Mouse (Mus musculus): Measurements from ENCODE around the gene Dph7. TPM values are rescaled to one million over a fixed set of nuclear protein-coding genes. Genes with fewer than 3 reads are reported as not detected.

Gene Dph7
- polyA plus RNA-seq, 1 experiment from 2014 or later: 32.3 TPM

DNA sequence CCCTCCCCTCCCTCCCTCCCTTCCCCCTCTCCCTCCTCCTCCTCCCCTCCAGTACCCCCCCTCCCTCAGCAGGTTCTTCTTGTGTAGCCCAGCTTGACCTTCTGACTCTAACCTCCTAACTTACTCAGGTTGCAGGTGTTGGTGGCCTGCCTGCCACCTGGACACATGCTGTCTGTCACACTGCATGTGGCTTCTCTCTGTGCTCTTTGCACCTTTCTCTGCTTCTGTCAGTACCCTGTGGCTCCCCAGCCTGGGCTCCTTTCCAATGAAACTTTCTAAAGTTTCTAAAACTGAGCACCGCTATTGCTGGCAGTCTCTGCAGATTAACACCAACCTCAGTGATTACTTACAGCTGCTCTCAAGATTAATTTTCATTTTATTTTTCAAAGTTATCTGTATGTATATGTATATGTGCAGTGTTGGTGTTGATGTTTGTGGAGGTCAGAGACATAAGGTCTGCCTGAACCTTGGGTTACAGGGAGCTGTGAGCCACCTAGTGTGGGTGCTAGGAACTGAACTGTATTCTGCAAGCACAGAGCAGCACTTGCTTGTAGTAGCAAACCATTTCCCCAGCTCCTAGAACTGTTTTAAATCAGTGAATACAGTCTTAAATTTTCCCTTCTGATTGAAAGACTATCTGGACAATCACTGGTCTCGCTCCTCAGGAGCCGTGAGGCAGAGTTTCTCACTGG, 38.5 kb downstream of the Dph7 start:
- no peak overlapping the region for H3K4me2 ChIP-seq (replicated peaks; ENCODE audit: low read depth, low read length)
- ATAC-seq (ENCODE audit: low FRiP score, low TSS enrichment): no peak
- no peak overlapping the region for H3K9ac ChIP-seq (replicated peaks; ENCODE audit: low read length)
- no peaks in the 10 kb centered on the region for H3K36me3 ChIP-seq (ENCODE audit: insufficient read depth, low read length)
- no peak overlapping the region for H3K27ac ChIP-seq (ENCODE audit: low read length)
- 76% methylated on average over 3 of the region's 3 CpGs for WGBS
- H3K9me3 ChIP-seq (ENCODE audit: low read length): no peaks in the 10 kb centered on the region
- H3K27me3 ChIP-seq (ENCODE audit: insufficient read depth, low read length): no peaks in the 10 kb centered on the region
- no peak overlapping the region for H3K4me3 ChIP-seq (ENCODE audit: low read length)
- H3K4me1 ChIP-seq (ENCODE audit: insufficient read depth, low read length): no peaks in the 10 kb centered on the region

DNA sequence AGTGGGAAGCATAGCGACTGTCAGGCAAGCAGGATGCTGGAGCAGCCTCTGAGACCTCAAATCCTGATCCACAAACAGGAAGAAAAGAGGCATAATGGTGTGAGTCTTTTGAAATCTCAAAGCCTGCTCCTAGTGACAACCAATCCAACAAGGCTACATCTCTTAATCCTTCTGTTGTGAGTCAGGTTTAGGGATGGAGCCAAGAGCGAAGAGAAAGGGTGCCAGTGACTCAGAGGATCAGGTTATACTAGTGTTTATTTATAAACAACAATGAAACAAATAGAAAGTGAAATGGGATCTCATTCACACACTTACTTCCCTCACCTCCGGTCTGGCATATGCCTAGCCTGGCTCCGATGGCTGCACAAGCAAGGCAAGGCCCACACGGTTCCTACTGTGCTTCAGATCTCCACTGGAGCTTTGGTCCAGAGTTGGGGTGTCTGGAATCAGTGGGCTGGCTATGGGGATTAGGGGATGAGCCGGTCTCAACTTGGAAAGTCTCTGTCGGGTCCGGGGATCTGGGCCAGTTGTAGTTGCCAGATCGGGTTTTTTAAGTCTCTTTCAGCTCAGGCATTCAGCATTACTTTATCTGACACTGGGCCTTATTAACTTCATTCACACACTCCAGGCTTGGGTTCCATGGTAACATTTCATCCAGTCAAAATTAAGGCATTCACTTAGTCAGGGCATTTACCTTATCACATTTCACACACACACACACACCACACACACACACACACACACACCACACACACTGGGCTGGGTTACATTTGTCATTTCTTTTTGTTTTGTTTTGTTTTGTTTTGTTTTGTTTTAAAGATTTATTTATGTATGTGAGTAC, 42.0 kb downstream of the Dph7 start:
- Histone ChIP-seq H3K4me2 (replicated peaks; ENCODE audit: low read depth, low read length) (no peak overlapping the region), H3K36me3 (ENCODE audit: insufficient read depth, low read length) (no peaks in the 10 kb centered on the region), H3K9me3 (ENCODE audit: low read length) (no peaks in the 10 kb centered on the region), H3K27me3 (ENCODE audit: insufficient read depth, low read length) (no peaks in the 10 kb centered on the region), H3K27ac (ENCODE audit: low read length) (no peak overlapping the region), H3K4me3 (ENCODE audit: low read length) (no peak overlapping the region), H3K9ac (replicated peaks; ENCODE audit: low read length) (no peak overlapping the region), H3K4me1 (ENCODE audit: insufficient read depth, low read length) (no peaks in the 10 kb centered on the region)
- no peak for ATAC-seq (ENCODE audit: low FRiP score, low TSS enrichment)
- WGBS: 83% methylated on average over 9 of the region's 9 CpGs

GRCm38 (mm10) chr2:25006767-25007166, 44.6 kb downstream of the Dph7 start:
- 86% methylated on average over 1 of the region's 1 CpGs for WGBS
- Histone ChIP-seq H3K9ac (replicated peaks; ENCODE audit: low read length) (no peak overlapping the region), H3K4me2 (replicated peaks; ENCODE audit: low read depth, low read length) (no peak overlapping the region), H3K9me3 (ENCODE audit: low read length) (no peaks in the 10 kb centered on the region), H3K27me3 (ENCODE audit: insufficient read depth, low read length) (no peaks in the 10 kb centered on the region), H3K4me3 (ENCODE audit: low read length) (no peak overlapping the region), H3K4me1 (ENCODE audit: insufficient read depth, low read length) (no peaks in the 10 kb centered on the region), H3K27ac (ENCODE audit: low read length) (no peak overlapping the region), H3K36me3 (ENCODE audit: insufficient read depth, low read length) (no peaks in the 10 kb centered on the region)
- no peak for ATAC-seq (ENCODE audit: low FRiP score, low TSS enrichment)

DNA sequence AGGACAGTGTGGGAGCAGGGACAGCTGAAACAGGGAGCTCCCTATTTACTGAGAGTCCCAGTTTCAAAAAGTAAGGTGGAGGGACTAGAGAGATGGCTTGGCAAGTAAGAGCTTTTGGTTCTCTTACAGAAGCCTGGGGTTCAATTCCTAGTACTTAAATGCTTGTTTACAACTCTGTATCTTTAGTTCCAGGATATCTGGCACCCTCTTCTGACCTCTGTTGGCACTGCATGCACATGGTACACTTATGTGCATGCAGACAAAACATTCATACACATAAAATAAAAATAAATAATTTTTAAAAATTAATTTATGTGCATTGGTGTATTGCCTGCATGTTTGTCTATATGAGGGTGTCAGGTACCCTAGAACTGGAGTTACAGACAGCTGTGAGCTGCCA, 46.0 kb downstream of the Dph7 start:
- H3K27ac ChIP-seq (ENCODE audit: low read length): no peak overlapping the region
- H3K4me1 ChIP-seq (ENCODE audit: insufficient read depth, low read length): no peaks in the 10 kb centered on the region
- no peaks in the 10 kb centered on the region for H3K9me3 ChIP-seq (ENCODE audit: low read length)
- no peaks in the 10 kb centered on the region for H3K36me3 ChIP-seq (ENCODE audit: insufficient read depth, low read length)
- no peak for ATAC-seq (ENCODE audit: low FRiP score, low TSS enrichment)
- H3K9ac ChIP-seq (replicated peaks; ENCODE audit: low read length): no peak overlapping the region
- H3K4me3 ChIP-seq (ENCODE audit: low read length): no peak overlapping the region
- H3K27me3 ChIP-seq (ENCODE audit: insufficient read depth, low read length): no peaks in the 10 kb centered on the region
- H3K4me2 ChIP-seq (replicated peaks; ENCODE audit: low read depth, low read length): no peak overlapping the region

Small RNAs within 50 kb of the gene (microRNA-seq; reads per million reads assigned to microRNA genes)
- gene Gm22875: not detected

Other genes with a start within 250 kb of the Dph7 start
- gene Cacna1b, start 199.2 kb upstream of the Dph7 start, polyA plus RNA-seq (2015; fragmentation: Nextera tagmentation; extraction: Ambion mirVana): 0.35 and 1.0 TPM in 2 replicates
- 87.7 and 91.7 TPM in 2 replicates for gene Ehmt1, start 42.8 kb upstream of the Dph7 start, polyA plus RNA-seq (2015; fragmentation: Nextera tagmentation; extraction: Ambion mirVana)
- 63.3 and 63.5 TPM in 2 replicates for gene Arrdc1, start 27.1 kb upstream of the Dph7 start, polyA plus RNA-seq (2015; fragmentation: Nextera tagmentation; extraction: Ambion mirVana)
- gene Zmynd19, start 12.6 kb upstream of the Dph7 start, polyA plus RNA-seq (2015; fragmentation: Nextera tagmentation; extraction: Ambion mirVana): 4.2 and 7.9 TPM in 2 replicates
- gene Mrpl41, start 12.7 kb downstream of the Dph7 start, polyA plus RNA-seq (2015; fragmentation: Nextera tagmentation; extraction: Ambion mirVana): 109 and 118 TPM in 2 replicates
- 8.4 and 8.7 TPM in 2 replicates for gene Pnpla7, start 13.6 kb downstream of the Dph7 start, polyA plus RNA-seq (2015; fragmentation: Nextera tagmentation; extraction: Ambion mirVana)
- gene Nsmf, start 92.0 kb downstream of the Dph7 start, polyA plus RNA-seq (2015; fragmentation: Nextera tagmentation; extraction: Ambion mirVana): 101 and 103 TPM in 2 replicates
- 8.6 and 10.0 TPM in 2 replicates for gene Entpd8, start 117.9 kb downstream of the Dph7 start, polyA plus RNA-seq (2015; fragmentation: Nextera tagmentation; extraction: Ambion mirVana)
- 0.39 and 0.65 TPM in 2 replicates for gene Noxa1, start 132.7 kb downstream of the Dph7 start, polyA plus RNA-seq (2015; fragmentation: Nextera tagmentation; extraction: Ambion mirVana)
- 18.4 and 18.8 TPM in 2 replicates for gene Nrarp, start 218.4 kb downstream of the Dph7 start, polyA plus RNA-seq (2015; fragmentation: Nextera tagmentation; extraction: Ambion mirVana)
- 16.0 and 16.8 TPM in 2 replicates for gene Tor4a, start 234.5 kb downstream of the Dph7 start, polyA plus RNA-seq (2015; fragmentation: Nextera tagmentation; extraction: Ambion mirVana)
- gene Nelfb, start 249.1 kb downstream of the Dph7 start, polyA plus RNA-seq (2015; fragmentation: Nextera tagmentation; extraction: Ambion mirVana): 131 and 138 TPM in 2 replicates